Mouse (Mus musculus): ENCODE results near the gene Gm9887.

DNA sequence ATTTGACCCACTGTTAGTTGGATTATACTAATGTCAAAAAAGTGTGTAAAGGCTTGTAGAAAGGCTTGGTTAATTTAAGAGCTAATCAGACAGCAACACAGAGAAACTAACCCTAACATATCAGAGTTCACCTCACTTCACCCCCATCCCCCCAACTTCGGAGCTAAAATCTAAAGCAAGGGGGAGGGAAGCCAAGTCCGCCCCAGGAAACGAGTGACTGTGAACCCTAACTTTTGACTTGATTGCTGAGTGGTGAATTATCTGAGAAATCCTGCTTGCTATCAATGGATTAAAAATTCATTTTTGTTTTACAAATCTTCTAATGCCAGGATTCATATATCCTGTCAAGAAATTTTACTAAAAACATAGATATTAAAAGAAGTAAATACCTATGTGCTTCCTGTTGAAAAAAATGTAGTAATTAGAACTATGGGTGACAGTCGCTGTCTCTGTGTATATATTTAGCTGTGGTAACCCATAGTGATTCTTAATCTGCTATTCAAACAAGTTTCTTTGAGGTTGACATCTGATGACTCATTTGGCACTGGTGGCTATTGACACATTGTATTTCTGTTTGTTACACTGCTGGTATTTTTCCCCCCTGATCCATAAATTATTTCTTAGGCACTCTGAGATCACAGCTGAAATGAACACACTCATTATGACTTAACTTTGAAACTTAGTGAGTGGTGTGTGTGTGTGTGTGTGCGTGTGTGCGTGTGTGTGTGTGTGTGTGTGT lies 13.5 kb upstream of the Gm9887 start:
- TF ChIP-seq POLR2A (IDR thresholded peaks at IDR 0.05; ENCODE audit: borderline replicate concordance, extremely low read depth, insufficient read depth, insufficient read length, poor library complexity, severe bottlenecking): no peak
- no peak for TF ChIP-seq CTCF (IDR thresholded peaks at IDR 0.05; ENCODE audit: borderline replicate concordance, extremely low read depth, insufficient read depth, insufficient read length)
